Mouse (Mus musculus) colon, adult 2 months (tissue): ENCODE data around the gene Vmn1r59. TPM values are rescaled to one million over a fixed set of nuclear protein-coding genes. Genes with fewer than 3 reads are reported as not detected.

ENCODE experiments used
- polyA plus RNA-seq: library from polyadenylated mRNA; depleted of rRNA; stranded (reverse); fragments of >200 nt; gene quantifications from 2 replicates; pipeline ENCODE4 v1.2.3, GENCODE M21; 2012; rRNA removed

Gene Vmn1r59
- not detected in 2 replicates for polyA plus RNA-seq

DNA sequence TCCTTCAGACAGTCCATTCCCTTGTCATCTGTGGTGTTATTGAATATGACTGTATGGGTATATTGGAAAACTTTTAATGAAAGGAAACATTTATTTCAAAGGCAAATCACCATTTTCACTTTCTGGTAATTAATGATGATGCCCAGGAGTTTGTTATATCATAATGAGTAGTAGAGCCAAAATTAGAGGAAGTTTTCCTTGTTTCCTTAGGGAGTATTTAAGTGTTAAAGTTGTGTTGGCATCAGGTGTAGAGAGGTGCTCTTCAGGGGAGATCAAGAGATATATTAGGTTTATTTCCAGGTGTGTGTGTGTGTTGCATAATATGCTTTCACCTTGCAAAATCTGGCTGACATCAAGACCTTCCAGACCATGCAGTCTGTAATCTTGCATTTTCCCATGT is at the start of gene Vmn1r59:
TSS of gene Vmn1r59 (minus strand) at position 101 of the 400 bp plus-strand sequence.

DNA sequence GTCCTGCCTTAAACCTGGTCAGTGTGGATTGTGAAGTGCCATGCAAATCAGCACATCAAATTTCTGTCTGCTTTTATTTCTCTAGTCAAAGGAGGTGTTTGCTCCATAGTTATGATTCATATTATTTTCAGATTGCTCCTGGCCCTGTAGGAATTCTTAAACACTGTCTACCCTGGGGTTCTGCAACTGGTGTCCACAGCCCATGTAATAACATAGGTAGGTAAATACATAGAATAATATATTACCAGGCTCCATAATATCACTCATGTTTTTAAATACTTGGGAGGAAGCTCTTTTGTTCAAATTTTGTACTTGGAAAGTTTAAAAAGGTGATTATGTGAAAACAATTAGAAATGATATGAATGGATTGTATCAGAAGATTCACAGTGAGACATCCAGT is 37.3 kb upstream of the Vmn1r59 start, which contains the start of gene Vmn2r28:
TSS of gene Vmn2r28 (minus strand) at position 101 of the 400 bp plus-strand sequence.

DNA sequence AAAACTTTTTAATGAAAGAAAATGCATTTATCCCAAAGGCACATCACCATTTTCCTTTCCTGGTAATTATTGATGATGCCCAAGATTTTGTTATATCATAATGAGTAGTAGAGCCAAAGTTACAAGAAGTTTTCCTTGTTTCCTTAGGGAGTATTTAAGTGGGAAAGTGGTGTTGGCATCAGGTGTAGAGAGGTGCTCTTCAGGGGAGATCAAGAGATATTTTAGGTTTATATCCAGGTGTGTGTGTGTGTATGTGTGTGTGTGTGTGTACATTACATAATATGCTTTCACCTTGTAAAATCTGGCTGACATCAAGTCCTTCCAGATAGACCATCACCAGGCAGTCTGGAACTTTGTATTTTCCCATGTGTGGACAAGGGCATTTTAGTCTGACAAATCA is 43.3 kb downstream of the Vmn1r59 start, which contains the start of gene Vmn1r58:
TSS of gene Vmn1r58 (minus strand) at position 101 of the 400 bp plus-strand sequence.

Other genes with a start within 250 kb of the Vmn1r59 start
- not detected in 2 replicates for gene Vmn1r57, start 238.3 kb downstream of the Vmn1r59 start, polyA plus RNA-seq
- not detected in 2 replicates for gene Gm5065, start 106.2 kb downstream of the Vmn1r59 start, polyA plus RNA-seq
- gene Nlrp2, start 105.7 kb downstream of the Vmn1r59 start, polyA plus RNA-seq: not detected in 2 replicates
- gene Vmn1r58, start 43.4 kb downstream of the Vmn1r59 start, polyA plus RNA-seq: not detected in 2 replicates
- gene Vmn2r28, start 37.2 kb upstream of the Vmn1r59 start, polyA plus RNA-seq: not detected in 2 replicates
- gene Vmn1r60, start 90.5 kb upstream of the Vmn1r59 start, polyA plus RNA-seq: not detected in 2 replicates
- gene Vmn1r61, start 156.5 kb upstream of the Vmn1r59 start, polyA plus RNA-seq: not detected in 2 replicates
- not detected in 2 replicates for gene Vmn1r62, start 216.9 kb upstream of the Vmn1r59 start, polyA plus RNA-seq